Mouse (Mus musculus) left cerebral cortex, postnatal 25 days (tissue): ENCODE data around the gene Gm20708. TPM values are rescaled to one million over a fixed set of nuclear protein-coding genes. Genes with fewer than 3 reads are reported as not detected.
A peak's percentile ranks its signal among the peaks of the same experiment; 100 is the strongest.

Experiments
- DNase-seq, 2 experiments: peaks; one replicate each; pipeline ENCODE4 v3.0.0; 2022; ENCODE audit warnings: low spot score in 2 of 2, mixed read lengths in 1 of 2
- intact Hi-C: fragments of 180-260 bp; cut with DNase I; formaldehyde crosslinking; loops from one replicate; pipeline ENCODE4 v1.15.1; 2025
- total RNA-seq, 2 experiments: library from RNA; stranded (reverse); gene quantifications; 2 replicates each; pipeline ENCODE4 v1.2.3; 2021

Gene Gm20708
- total RNA-seq, 2 experiments from 2014 or later, result 1.7 to 2.4 TPM

GRCm38 (mm10) chr11:117880336-117880976 is 71.0 kb downstream of the Gm20708 start:
- intact Hi-C loops, result no loop called here
- no peak for DNase-seq

GRCm38 (mm10) chr11:117880977-117881358 is 71.5 kb downstream of the Gm20708 start:
- no peak for DNase-seq

GRCm38 (mm10) chr11:117881787-117882186 is 72.3 kb downstream of the Gm20708 start:
- intact Hi-C loops, result no loop called here

More at GRCm38 (mm10) chr11:117880977-117881358, 71.5 kb downstream of the Gm20708 start:
- intact Hi-C loops, result no loop called here

GRCm38 (mm10) chr11:117882208-117882607 is 72.7 kb downstream of the Gm20708 start:
- intact Hi-C loops, result no loop called here
- no peak for DNase-seq

More at GRCm38 (mm10) chr11:117881787-117882186, 72.3 kb downstream of the Gm20708 start:
- no peak for DNase-seq

GRCm38 (mm10) chr11:117886000-117886399 is 76.5 kb downstream of the Gm20708 start:
- DNase-seq, result no peak
- intact Hi-C loops, result no loop called here

GRCm38 (mm10) chr11:117888168-117888852 is 78.8 kb downstream of the Gm20708 start:
- intact Hi-C loops, result no loop called here
- no peak for DNase-seq

GRCm38 (mm10) chr11:117888853-117889822 is 79.7 kb downstream of the Gm20708 start:
- intact Hi-C loops, result no loop called here
- DNase-seq, result peak; percentile 21 to 37

Other genes with a start within 250 kb of the Gm20708 start
- gene Tnrc6c, start 155.4 kb upstream of the Gm20708 start, total RNA-seq, result 10 to 100 TPM; 53.4 to 55.2 TPM
- 1 to 10 TPM in 1 of 2 experiments, under 1 TPM in 1; 0.60 to 1.1 TPM for gene Tmc8, start 27.6 kb upstream of the Gm20708 start, total RNA-seq
- gene Tmc6, start 27.5 kb upstream of the Gm20708 start, total RNA-seq, result 1 to 10 TPM; 4.2 to 6.2 TPM
- under 1 TPM in 1 of 2 experiments, not detected in 1; 0.53 TPM for gene 6030468B19Rik, start 12.0 kb upstream of the Gm20708 start, total RNA-seq
- 10 to 100 TPM; 11.6 to 14.0 TPM for gene Syngr2, start within 50 bp of the Gm20708 start, total RNA-seq
- gene Afmid, start 16.3 kb downstream of the Gm20708 start, total RNA-seq, result 1 to 10 TPM; 4.6 to 6.7 TPM
- under 1 TPM; 0.60 to 0.94 TPM for gene Tk1, start 16.4 kb downstream of the Gm20708 start, total RNA-seq
- gene Birc5, start 39.6 kb downstream of the Gm20708 start, total RNA-seq, result 1 to 10 TPM in 1 of 2 experiments, under 1 TPM in 1; 0.62 to 1.2 TPM
- gene Tmem235, start 51.1 kb downstream of the Gm20708 start, total RNA-seq, result under 1 TPM in 1 of 2 experiments, not detected in 1; 0.23 TPM
- gene Tha1, start 63.8 kb downstream of the Gm20708 start, total RNA-seq, result 1 to 10 TPM; 3.8 to 4.0 TPM
- 1 to 10 TPM; 3.8 to 4.3 TPM for gene Socs3, start 160.4 kb downstream of the Gm20708 start, total RNA-seq
- 10 to 100 TPM; 85.6 to 88.1 TPM for gene Pgs1, start 176.6 kb downstream of the Gm20708 start, total RNA-seq